Mouse (Mus musculus) spleen, postnatal 14 days (tissue): ENCODE measurements around the gene Mpig6b.

Experiments used
- DNase-seq, 2 experiments: peaks; one replicate each; pipeline ENCODE4 v3.0.0; 2021 to 2022; ENCODE audit warnings: low spot score in 2 of 2

Gene Mpig6b

DNA sequence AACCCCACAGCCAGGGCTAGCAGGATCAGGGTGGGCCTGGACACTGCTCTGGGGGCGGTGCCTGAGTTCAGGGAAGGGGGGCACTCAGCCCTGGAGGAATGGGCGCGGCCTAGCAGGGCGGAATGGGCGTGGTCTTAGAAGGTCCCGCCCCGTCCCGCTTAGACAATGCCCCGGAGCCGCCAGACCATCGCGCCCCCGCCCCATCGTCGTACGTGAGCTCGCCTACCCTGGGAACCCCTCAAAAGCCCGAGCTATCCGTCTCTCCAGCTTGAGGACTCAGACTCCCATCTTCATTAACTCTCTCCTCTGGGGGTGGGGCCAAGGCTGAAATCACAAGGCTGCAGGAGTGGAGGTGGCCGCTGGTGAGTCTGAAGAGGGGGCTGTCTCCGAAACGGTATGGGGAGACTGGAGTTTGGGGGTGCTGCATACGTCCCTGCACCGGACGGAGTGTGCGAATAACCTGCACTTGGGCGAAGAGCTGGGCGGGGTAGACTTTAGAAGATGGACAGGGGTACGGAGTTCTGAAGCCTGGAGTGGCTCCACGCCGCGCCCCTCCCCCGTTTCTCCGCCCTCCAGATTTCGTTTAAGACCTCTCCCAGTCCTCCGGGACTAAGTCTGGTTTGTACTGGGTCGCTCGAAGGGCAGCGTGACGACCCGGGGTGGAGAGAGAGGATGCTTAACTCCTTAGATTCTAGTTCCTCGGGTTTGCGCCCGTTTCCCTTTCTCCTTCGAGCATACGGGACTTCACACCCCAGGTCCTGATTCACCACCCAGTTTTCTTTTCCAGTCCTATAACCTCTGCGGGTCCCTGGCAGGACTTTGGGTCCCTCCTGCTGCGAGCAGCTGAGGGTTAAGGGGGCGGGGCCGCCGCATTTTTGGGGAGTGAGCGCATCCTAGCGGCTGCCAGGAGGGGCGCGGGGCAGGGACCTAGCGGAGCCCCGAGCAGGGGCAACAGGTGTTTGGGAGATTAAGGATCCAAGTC, 6.8 kb downstream of the Mpig6b start, which contains the start of gene Ddah2:
TSS of gene Ddah2 (plus strand) at position 125 of the 982 bp plus-strand sequence.
- DNase-seq = peak; percentile 75 to 86

DNA sequence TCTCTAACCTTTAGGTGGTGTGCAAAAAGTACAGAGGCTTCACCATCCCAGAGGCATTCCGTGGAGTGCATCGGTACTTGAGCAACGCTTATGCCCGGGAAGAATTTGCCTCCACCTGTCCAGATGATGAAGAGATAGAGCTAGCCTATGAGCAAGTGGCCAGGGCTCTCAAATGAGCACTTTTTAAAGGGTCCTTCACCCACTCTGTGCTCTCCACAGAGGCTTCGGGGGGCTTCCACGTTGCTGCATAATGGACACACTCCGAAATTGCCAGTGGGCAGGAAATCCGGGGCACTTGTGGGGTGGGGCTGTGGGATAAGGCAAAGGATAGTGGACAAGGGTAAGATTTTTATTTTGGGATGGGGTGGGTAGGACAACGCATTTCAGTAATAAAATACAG, 7.7 kb downstream of the Mpig6b start:
- DNase-seq = no peak

DNA sequence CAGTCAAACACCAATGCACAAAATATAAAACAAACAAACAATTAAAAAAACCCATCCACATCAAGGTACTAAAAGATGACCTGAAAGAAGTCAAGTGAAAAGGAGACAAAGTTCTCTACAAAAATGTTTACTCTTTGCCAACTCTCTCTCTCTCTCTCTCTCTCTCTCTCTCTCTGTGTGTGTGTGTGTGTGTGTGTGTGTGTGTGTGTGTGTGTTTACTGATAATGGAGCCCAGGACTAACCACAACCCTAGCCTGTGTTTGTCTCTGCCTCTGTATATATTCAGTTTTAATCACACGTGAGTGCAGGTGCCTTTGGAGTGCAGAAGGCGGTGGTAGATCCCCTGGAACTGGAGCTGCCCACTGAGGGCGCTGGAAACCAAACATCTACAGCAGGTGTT, 8.9 kb downstream of the Mpig6b start:
- no peak for DNase-seq

DNA sequence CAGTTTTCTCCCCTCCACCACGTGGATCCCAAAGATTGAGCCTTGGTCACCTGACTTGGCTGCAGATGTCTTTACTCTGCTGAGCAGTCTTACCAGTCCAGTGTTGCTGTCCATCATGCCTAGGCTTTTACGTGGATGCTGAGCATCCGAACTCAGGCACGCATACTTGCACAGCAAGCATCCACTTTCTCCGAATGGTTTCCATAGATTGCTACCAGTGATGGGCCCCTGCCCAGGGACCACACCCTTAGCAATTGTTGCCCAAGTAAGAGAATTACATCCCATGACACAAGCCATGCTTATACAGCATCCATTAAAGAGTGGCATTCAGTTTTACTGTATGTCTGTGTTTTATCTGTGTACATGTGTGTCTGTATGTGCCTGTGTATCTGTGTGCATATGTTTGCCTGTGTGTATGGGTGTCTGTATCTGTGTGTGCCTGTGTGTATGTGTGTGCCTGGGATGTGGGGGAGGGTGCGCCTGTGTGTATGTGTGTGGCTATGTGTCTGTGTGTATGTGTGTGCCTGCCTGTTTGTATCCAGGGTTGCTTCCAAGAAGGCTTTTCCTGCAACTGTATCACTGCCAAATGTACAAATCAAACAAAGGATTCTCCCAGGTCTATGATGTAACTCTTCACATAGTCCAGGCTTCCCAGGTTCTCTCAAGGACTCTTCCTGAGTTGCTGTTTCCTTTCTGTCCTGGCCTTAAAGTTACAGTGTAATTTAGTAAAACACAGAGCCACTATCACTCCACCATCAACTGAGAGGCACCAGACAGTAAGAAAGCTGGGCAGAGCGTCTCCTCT, 10.1 kb downstream of the Mpig6b start:
- no peak for DNase-seq

GRCm38 (mm10) chr17:35052271-35052798, 13.6 kb downstream of the Mpig6b start:
- no peak for DNase-seq

DNA sequence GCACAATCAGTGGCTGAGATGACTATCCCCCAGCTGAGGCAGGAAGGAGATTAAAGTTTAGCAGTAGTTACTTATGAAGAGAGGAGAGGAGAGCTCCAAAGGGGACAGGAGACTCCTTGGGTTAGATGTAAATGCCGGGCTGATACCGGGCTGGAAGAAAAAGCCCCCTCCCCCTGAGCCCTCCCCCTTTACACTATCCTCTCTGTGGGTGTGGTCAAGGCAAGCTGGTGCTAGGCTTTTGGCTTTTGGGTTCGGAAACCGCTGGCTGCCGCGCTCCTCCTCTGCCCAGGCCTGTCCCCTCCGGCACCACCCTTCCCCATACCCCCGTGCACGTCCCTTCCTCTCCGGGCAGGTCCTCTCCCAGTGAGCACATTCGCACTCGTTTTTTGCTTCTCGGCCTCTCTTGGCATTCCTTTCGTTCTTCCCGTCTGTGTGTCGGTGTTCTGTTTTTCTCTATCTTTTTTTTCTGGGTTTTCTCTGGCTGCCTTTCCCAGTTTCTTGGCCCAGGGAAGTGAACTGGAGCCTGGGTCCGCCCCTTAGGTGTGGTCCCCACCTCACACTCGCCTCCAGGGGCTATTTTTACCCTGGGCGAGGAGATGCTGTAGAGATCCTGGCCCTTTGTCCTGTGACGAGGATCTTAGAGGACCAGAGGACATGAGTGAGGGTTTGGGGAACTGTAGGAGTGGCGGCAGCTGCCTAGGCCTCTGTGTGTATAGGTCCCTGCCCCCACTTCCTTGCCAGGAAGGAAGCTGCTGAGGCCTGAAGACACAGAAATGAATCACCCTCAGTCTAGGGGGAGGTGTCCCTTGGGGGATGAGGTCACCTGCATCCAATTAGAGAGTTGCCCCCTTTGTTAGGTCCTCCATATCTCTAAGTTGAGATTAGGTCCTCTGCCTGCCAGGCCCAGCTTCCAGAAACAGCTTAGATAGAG, 14.6 kb downstream of the Mpig6b start:
- peak; percentile 51 to 65 for DNase-seq

GRCm38 (mm10) chr17:35050126-35050750, 15.7 kb downstream of the Mpig6b start:
- peak; percentile 65 to 66 for DNase-seq

GRCm38 (mm10) chr17:35049561-35050016, 16.4 kb downstream of the Mpig6b start, which contains the start of gene Clic1:
TSS of gene Clic1 (plus strand) at chr17:35049966.
- DNase-seq = peak in 1 of 2 experiments; percentile 38

- DNase-seq = no peak
Observed at GRCm38 (mm10) chr17:35048932-35049440, 17.0 kb downstream of the Mpig6b start.

- DNase-seq = no peak
Observed at GRCm38 (mm10) chr17:35048149-35048931, 17.6 kb downstream of the Mpig6b start.

DNA sequence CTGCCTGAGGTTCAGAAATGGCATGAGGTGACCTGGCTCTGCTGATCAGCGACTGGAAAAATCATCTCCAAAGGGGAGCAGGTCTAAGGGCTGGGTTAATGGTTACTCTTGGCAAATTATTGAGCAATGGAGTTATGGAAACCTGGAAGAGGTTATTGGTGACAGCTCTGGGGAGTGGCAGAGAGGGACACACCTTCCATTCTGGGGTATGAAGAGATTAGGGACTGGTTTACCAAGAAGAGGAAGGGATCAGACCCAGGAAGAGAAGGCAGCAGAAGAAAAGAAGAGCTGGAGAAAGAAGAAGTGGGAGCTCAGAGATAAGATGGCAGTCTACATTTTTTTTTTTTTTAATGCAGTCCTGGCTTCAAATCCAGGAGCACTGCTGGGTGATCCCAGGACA, 18.3 kb downstream of the Mpig6b start:
- DNase-seq = no peak

GRCm38 (mm10) chr17:35046681-35047455, 19.1 kb downstream of the Mpig6b start, which contains the start of gene Msh5:
TSS of gene Msh5 (minus strand) at chr17:35046745.
- DNase-seq = peak; percentile 92 to 95

- DNase-seq = no peak
Observed at GRCm38 (mm10) chr17:35045807-35046680, 19.9 kb downstream of the Mpig6b start.

- DNase-seq = no peak
Observed at GRCm38 (mm10) chr17:35044904-35045806, 20.8 kb downstream of the Mpig6b start.

- no peak for DNase-seq
Observed at GRCm38 (mm10) chr17:35043794-35044193, 22.2 kb downstream of the Mpig6b start.

GRCm38 (mm10) chr17:35039121-35039873, 26.7 kb downstream of the Mpig6b start:
- DNase-seq = no peak
